ENCODE assay signal across 8 mouse cellular contexts in the genomic region with DNA sequence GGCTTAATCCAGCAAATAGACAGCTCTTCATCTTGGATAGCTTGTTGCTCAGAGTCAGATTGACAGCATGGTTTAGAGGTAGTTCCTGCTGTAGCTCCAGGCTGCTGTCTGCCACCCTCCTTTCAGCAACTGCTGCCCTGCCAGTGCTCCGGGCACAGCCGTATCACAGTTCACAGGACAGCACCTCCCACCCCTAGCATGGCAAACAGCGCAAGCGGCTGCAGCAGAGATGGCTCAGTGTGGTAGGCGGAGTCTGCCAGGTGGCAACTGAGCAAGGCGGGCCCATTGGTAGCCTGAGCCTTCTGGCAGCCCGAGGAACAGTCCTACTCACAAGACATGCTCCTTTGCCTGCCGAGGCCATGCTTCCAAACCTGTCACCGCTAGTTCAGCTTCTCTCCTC. TPM values are rescaled to one million over a fixed set of nuclear protein-coding genes. Genes with fewer than 3 reads are reported as not detected.
A peak's percentile ranks its signal among the peaks of the same experiment; 100 is the strongest.
DNase-seq lines count a peak whose midpoint lies in the region; ATAC-seq and TF ChIP-seq lines count a peak whose summit lies in the region.

No protein-coding gene starts in this region.

- H3K9ac ChIP-seq in embryonic facial prominence, embryonic 13.5 days, result peak overlapping the region; percentile 57; the same call in 1 of the 2 replicates
- peak overlapping the region; percentile 31 for H3K9ac ChIP-seq in hindbrain, embryonic 15.5 days
- H3K9ac ChIP-seq in liver, adult 2 months (ENCODE audit: low read depth, low read length), result peak overlapping the region; percentile 32; the same call in 1 of the 2 replicates

- WGBS in embryonic facial prominence, embryonic 13.5 days, result 6% methylated on average over 9 of the region's 9 CpGs
- WGBS in hindbrain, embryonic 15.5 days, result 6% methylated on average over 9 of the region's 9 CpGs
- 3% methylated on average over 9 of the region's 9 CpGs for WGBS in liver, adult 2 months
- WGBS in olfactory bulb, adult 2 months, result 1% methylated on average over 9 of the region's 9 CpGs

- TF ChIP-seq POLR2A in liver, adult 2 months (IDR thresholded peaks at IDR 0.05; ENCODE audit: extremely low read depth, insufficient read depth, low read length), result 0 out of 2 replicates have a peak, but pooled peaks have one; percentile 18
- no peak for TF ChIP-seq POLR2A in olfactory bulb, adult 2 months (IDR thresholded peaks at IDR 0.05; ENCODE audit: insufficient read depth, low read depth, low read length)

- no peak overlapping the region for H3K27ac ChIP-seq in embryonic facial prominence, embryonic 13.5 days
- H3K27ac ChIP-seq in hindbrain, embryonic 15.5 days (replicated peaks), result no peak overlapping the region
- no peak overlapping the region for H3K27ac ChIP-seq in liver, adult 2 months (replicated peaks; ENCODE audit: insufficient read depth, low read depth, low read length)
- H3K27ac ChIP-seq in olfactory bulb, adult 2 months (ENCODE audit: insufficient read depth, low read depth, low read length), result no peak overlapping the region

- H3K4me3 ChIP-seq in embryonic facial prominence, embryonic 13.5 days, result peak overlapping the region; percentile 36
- peak overlapping the region; percentile 35 for H3K4me3 ChIP-seq in hindbrain, embryonic 15.5 days
- no peak overlapping the region for H3K4me3 ChIP-seq in liver, adult 2 months (ENCODE audit: insufficient read depth, low read depth, low read length)
- peak overlapping the region; percentile 15 for H3K4me3 ChIP-seq in olfactory bulb, adult 2 months (ENCODE audit: insufficient read depth, low read depth, low read length)

- no peaks in the 10 kb centered on the region for H3K9me3 ChIP-seq in embryonic facial prominence, embryonic 13.5 days
- H3K9me3 ChIP-seq in hindbrain, embryonic 15.5 days, result no peaks in the 10 kb centered on the region

- peaks cover 6% of the 10 kb centered on the region; the same call in 1 of the 2 replicates for H3K27me3 ChIP-seq in embryonic facial prominence, embryonic 13.5 days
- no peaks in the 10 kb centered on the region for H3K27me3 ChIP-seq in hindbrain, embryonic 15.5 days
- H3K27me3 ChIP-seq in liver, adult 2 months (ENCODE audit: control insufficient read depth, insufficient read depth, low read length), result no peaks in the 10 kb centered on the region

- no peak; the same call in 1 of the 2 replicates for TF ChIP-seq CTCF in liver, adult 2 months (IDR thresholded peaks at IDR 0.05; ENCODE audit: low read depth, low read length)
- TF ChIP-seq CTCF in olfactory bulb, adult 2 months (IDR thresholded peaks at IDR 0.05; ENCODE audit: insufficient read depth, low read depth, low read length), result no peak

- no peak for ATAC-seq in embryonic facial prominence, embryonic 13.5 days (ENCODE audit: insufficient number of reproducible peaks, insufficient read depth, low FRiP score, low TSS enrichment, low read depth)
- peak; percentile 69 for ATAC-seq in hindbrain, embryonic 15.5 days (ENCODE audit: low FRiP score, low read depth)
- ATAC-seq in inflammation-experienced regulatory T-cells, adult 6 months, result no peak

- peak overlapping the region; percentile 64 for H3K4me2 ChIP-seq in embryonic facial prominence, embryonic 13.5 days
- H3K4me2 ChIP-seq in hindbrain, embryonic 15.5 days, result peak overlapping the region; percentile 65

- H3K4me1 ChIP-seq in embryonic facial prominence, embryonic 13.5 days, result peaks cover 8% of the 10 kb centered on the region; the same call in 1 of the 2 replicates
- H3K4me1 ChIP-seq in hindbrain, embryonic 15.5 days (replicated peaks), result peaks cover 4% of the 10 kb centered on the region
- H3K4me1 ChIP-seq in liver, adult 2 months (ENCODE audit: control insufficient read depth, insufficient read depth, low read length), result no peaks in the 10 kb centered on the region
- H3K4me1 ChIP-seq in olfactory bulb, adult 2 months (ENCODE audit: control insufficient read depth, insufficient read depth, low read length), result peaks cover 5% of the 10 kb centered on the region

- H3K36me3 ChIP-seq in embryonic facial prominence, embryonic 13.5 days, result no peaks in the 10 kb centered on the region
- no peaks in the 10 kb centered on the region for H3K36me3 ChIP-seq in hindbrain, embryonic 15.5 days
- H3K36me3 ChIP-seq in liver, adult 2 months (ENCODE audit: control insufficient read depth, insufficient read depth, low read length), result no peaks in the 10 kb centered on the region

- DNase-seq in left cerebral cortex, adult 8-10 months (ENCODE audit: low spot score in 2 of 2), result peak; percentile 2 to 9
- DNase-seq in left cerebral cortex, adult 9 months (ENCODE audit: low spot score in 2 of 2), result no peak
- DNase-seq in adrenal gland, postnatal 14 days, result peak; percentile 22
- peak; percentile 83 for DNase-seq in liver, adult 2 months (ENCODE audit: extremely low read depth, low read depth, low spot score)

- no peaks in the 10 kb centered on the region for H3K79me2 ChIP-seq in liver, adult 2 months (ENCODE audit: control insufficient read depth, insufficient read depth, low read length)

RNA-seq across cellular contexts. Expression of a gene that starts 27.8 kb away (rescaled TPM):
- 100 to 1,000 TPM; 236 to 256 (median 250) TPM for total RNA-seq in left cerebral cortex, adult 8-10 months (2022)
- total RNA-seq in adrenal gland, postnatal 14 days (2021), result 99.6 and 129 TPM in 2 replicates
- 156 and 167 TPM in 2 replicates for polyA plus RNA-seq in embryonic facial prominence, embryonic 13.5 days (2015; fragmentation: Nextera tagmentation; extraction: Ambion mirVana)
- polyA plus RNA-seq in hindbrain, embryonic 15.5 days (2015; fragmentation: Nextera tagmentation; extraction: Ambion mirVana), result 223 and 227 TPM in 2 replicates
- 271 and 323 TPM in 2 replicates for total RNA-seq in liver, adult 2 months (2014; rRNA removed)
- polyA plus RNA-seq in liver, adult 2 months (2012; rRNA removed), result 350 and 393 TPM in 2 replicates
- polyA plus RNA-seq in olfactory bulb, adult 2 months (2012; ENCODE audit: insufficient read depth, insufficient read length, low replicate concordance, missing spikeins), result not detected in 2 replicates
- polyA plus RNA-seq in inflammation-experienced regulatory T-cells, adult 6 months (2017; shearing (Covaris generic)), result 100 to 1,000 TPM in 2 of 3 experiments, 10 to 100 TPM in 1; 67.0 to 136 (median 118) TPM

Comparison
In these comparisons a context has a peak if more than half of its experiments do, and no peak if none do; other contexts are left out.
1. DNase-seq: peak in left cerebral cortex, adult 8-10 months (2 of 2), adrenal gland, postnatal 14 days (single experiment) and liver, adult 2 months (single experiment); none in left cerebral cortex, adult 9 months (0 of 2).
2. Peak in every context shown above with its lines, with median percentiles within 50 percentile points of each other: H3K9ac ChIP-seq.